Mouse (Mus musculus) layer of hippocampus, adult 9-11 months (tissue): ENCODE measurements around the gene Prr5.

Experiments used
- DNase-seq: peaks from one replicate; pipeline ENCODE4 v3.0.0; 2022

Gene Prr5

GRCm38 (mm10) chr15:84657384-84658064 lies 11.9 kb upstream of the Prr5 start:
- no peak for DNase-seq

- no peak for DNase-seq
Observed at GRCm38 (mm10) chr15:84658655-84659054, 10.8 kb upstream of the Prr5 start.

- DNase-seq, result no peak
Observed at GRCm38 (mm10) chr15:84659856-84660255, 9.6 kb upstream of the Prr5 start.

GRCm38 (mm10) chr15:84661274-84661673 lies 8.1 kb upstream of the Prr5 start:
- DNase-seq, result no peak

GRCm38 (mm10) chr15:84662952-84663684 lies 6.3 kb upstream of the Prr5 start:
- DNase-seq, result peak; percentile 33

GRCm38 (mm10) chr15:84663685-84664060 lies 5.7 kb upstream of the Prr5 start:
- no peak for DNase-seq

- no peak for DNase-seq
Observed at GRCm38 (mm10) chr15:84664542-84665460, 4.6 kb upstream of the Prr5 start.

- DNase-seq, result no peak
Observed at GRCm38 (mm10) chr15:84665662-84666061, 3.8 kb upstream of the Prr5 start.

GRCm38 (mm10) chr15:84666065-84666464 lies 3.4 kb upstream of the Prr5 start:
- no peak for DNase-seq

- no peak for DNase-seq
Observed at GRCm38 (mm10) chr15:84667601-84668000, 1.8 kb upstream of the Prr5 start.

- no peak for DNase-seq
Observed at GRCm38 (mm10) chr15:84669771-84670656, 594 bp downstream of the Prr5 start.

GRCm38 (mm10) chr15:84670657-84671055 lies 1.2 kb downstream of the Prr5 start:
- no peak for DNase-seq

- peak; percentile 59 for DNase-seq
Observed at GRCm38 (mm10) chr15:84671401-84672307, 2.2 kb downstream of the Prr5 start.

- no peak for DNase-seq
Observed at GRCm38 (mm10) chr15:84672308-84672615, 2.8 kb downstream of the Prr5 start.

- DNase-seq, result no peak
Observed at GRCm38 (mm10) chr15:84672616-84673015, 3.2 kb downstream of the Prr5 start.

- no peak for DNase-seq
Observed at GRCm38 (mm10) chr15:84674329-84675067, 5.1 kb downstream of the Prr5 start.

GRCm38 (mm10) chr15:84675317-84675716 lies 5.9 kb downstream of the Prr5 start:
- DNase-seq, result no peak

- DNase-seq, result no peak
Observed at GRCm38 (mm10) chr15:84677943-84678342, 8.5 kb downstream of the Prr5 start.

GRCm38 (mm10) chr15:84679090-84679489 lies 9.7 kb downstream of the Prr5 start:
- DNase-seq, result no peak

- no peak for DNase-seq
Observed at GRCm38 (mm10) chr15:84679794-84680193, 10.4 kb downstream of the Prr5 start.
